8 mouse cellular contexts compared by ENCODE assay signal in genomic region chr10:122984531-122985251, GRCm38 (mm10).
DNase-seq lines count a peak whose midpoint lies in the region; ATAC-seq and TF ChIP-seq lines count a peak whose summit lies in the region.

No protein-coding gene starts in this region.

- peaks cover 14% of the 10 kb centered on the region; the same call in 1 of the 2 replicates for H3K36me3 ChIP-seq in kidney, embryonic 14.5 days (ENCODE audit: control insufficient read depth, insufficient read depth, low read length)
- peaks cover 0 to 23% of the 10 kb centered on the region in 2 experiments; a peak in 3 of 4 replicates for H3K36me3 ChIP-seq in MEL (ENCODE audit: control insufficient read depth in 1 of 2, insufficient read depth in 2 of 2, low read length in 2 of 2)
- 0 out of 2 replicates have a peak, but pooled peaks cover 16% of the 10 kb centered on the region for H3K36me3 ChIP-seq in forebrain, postnatal 0 days (ENCODE audit: insufficient read depth)
- H3K36me3 ChIP-seq in midbrain, embryonic 11.5 days (ENCODE audit: control insufficient read depth, insufficient read depth, low read length): 0 out of 2 replicates have a peak, but pooled peaks cover 3% of the 10 kb centered on the region

- H3K4me2 ChIP-seq in kidney, embryonic 14.5 days (replicated peaks; ENCODE audit: low read depth, low read length): peak overlapping the region; percentile 55
- H3K4me2 ChIP-seq in forebrain, postnatal 0 days (ENCODE audit: low read depth): peak overlapping the region; percentile 75
- peak overlapping the region; percentile 68 for H3K4me2 ChIP-seq in midbrain, embryonic 11.5 days

- H3K9me3 ChIP-seq in kidney, embryonic 14.5 days (ENCODE audit: control insufficient read depth, low read length): no peaks in the 10 kb centered on the region
- no peaks in the 10 kb centered on the region for H3K9me3 ChIP-seq in MEL (replicated peaks; ENCODE audit: insufficient read depth, low read length)
- no peaks in the 10 kb centered on the region for H3K9me3 ChIP-seq in forebrain, postnatal 0 days (ENCODE audit: low read length)
- H3K9me3 ChIP-seq in midbrain, embryonic 11.5 days (ENCODE audit: control insufficient read depth, low read length): no peaks in the 10 kb centered on the region

- H3K4me1 ChIP-seq in kidney, embryonic 14.5 days (ENCODE audit: control insufficient read depth, insufficient read depth, low read length): peaks cover 20% of the 10 kb centered on the region
- peaks cover 4 to 14% of the 10 kb centered on the region in 2 experiments; a peak in 3 of 4 replicates for H3K4me1 ChIP-seq in MEL (ENCODE audit: control insufficient read depth in 1 of 2, insufficient read depth in 2 of 2, low read length in 2 of 2)
- H3K4me1 ChIP-seq in forebrain, postnatal 0 days (ENCODE audit: insufficient read depth): peaks cover 16% of the 10 kb centered on the region
- peaks cover 18% of the 10 kb centered on the region for H3K4me1 ChIP-seq in midbrain, embryonic 11.5 days (ENCODE audit: control insufficient read depth, insufficient read depth, low read length)

- no peak for ATAC-seq in kidney, embryonic 14.5 days (ENCODE audit: low FRiP score, low TSS enrichment)
- ATAC-seq in forebrain, postnatal 0 days: no peak
- ATAC-seq in midbrain, embryonic 11.5 days (ENCODE audit: low FRiP score): no peak

- H3K79me2 ChIP-seq in MEL (ENCODE audit: control insufficient read depth, insufficient read depth, low read length, poor library complexity): peaks cover 29% of the 10 kb centered on the region

- peak overlapping the region; percentile 99 for H3K9ac ChIP-seq in kidney, embryonic 14.5 days (ENCODE audit: low read depth, low read length)
- H3K9ac ChIP-seq in MEL (ENCODE audit: control insufficient read depth, low read depth, low read length, poor library complexity, severe bottlenecking): peak overlapping the region; percentile 96
- peak overlapping the region; percentile 90 for H3K9ac ChIP-seq in forebrain, postnatal 0 days
- peak overlapping the region; percentile 100 for H3K9ac ChIP-seq in midbrain, embryonic 11.5 days (ENCODE audit: low read length)

- no peak for TF ChIP-seq RAD21 in MEL (IDR thresholded peaks at IDR 0.05; ENCODE audit: low read depth, low read length)

- H3K27ac ChIP-seq in kidney, embryonic 14.5 days (ENCODE audit: low read depth, low read length): peak overlapping the region; percentile 100
- peak overlapping the region; percentile 96 for H3K27ac ChIP-seq in MEL (ENCODE audit: control insufficient read depth, low read depth, low read length)
- peak overlapping the region; percentile 100 for H3K27ac ChIP-seq in forebrain, postnatal 0 days (ENCODE audit: low read depth, low read length)
- peak overlapping the region; percentile 99 for H3K27ac ChIP-seq in midbrain, embryonic 11.5 days (ENCODE audit: low read depth, low read length)

- H3K27me3 ChIP-seq in kidney, embryonic 14.5 days (ENCODE audit: control insufficient read depth, insufficient read depth, low read length): no peaks in the 10 kb centered on the region
- no peaks in the 10 kb centered on the region for H3K27me3 ChIP-seq in MEL (ENCODE audit: control insufficient read depth in 1 of 2, insufficient read depth in 2 of 2, low read length in 2 of 2)
- H3K27me3 ChIP-seq in forebrain, postnatal 0 days (ENCODE audit: insufficient read depth, low read length): no peaks in the 10 kb centered on the region
- H3K27me3 ChIP-seq in midbrain, embryonic 11.5 days (ENCODE audit: control insufficient read depth, insufficient read depth, low read length): no peaks in the 10 kb centered on the region

- H3K4me3 ChIP-seq in kidney, embryonic 14.5 days (ENCODE audit: low read length): peak overlapping the region; percentile 97
- H3K4me3 ChIP-seq in MEL (ENCODE audit: control insufficient read depth in 1 of 2, insufficient read depth in 1 of 2, low read depth in 2 of 2, low read length in 2 of 2): peak overlapping the region; percentile 93 to 97
- H3K4me3 ChIP-seq in forebrain, postnatal 0 days (ENCODE audit: low read depth, low read length): peak overlapping the region; percentile 83
- H3K4me3 ChIP-seq in midbrain, embryonic 11.5 days (ENCODE audit: low read depth, low read length): peak overlapping the region; percentile 89

- no peak for TF ChIP-seq EP300 in MEL (IDR thresholded peaks at IDR 0.05; ENCODE audit: low read depth in 1 of 2, low read length in 2 of 2)

- no peak for TF ChIP-seq CTCF in MEL (IDR thresholded peaks at IDR 0.05 in 2 of 3, conservative IDR thresholded peaks at IDR 0.05 in 1 of 3; ENCODE audit: control insufficient read depth in 1 of 3, insufficient read depth in 1 of 3, low read depth in 2 of 3, low read length in 3 of 3, poor library complexity in 1 of 3, severe bottlenecking in 1 of 3)
- TF ChIP-seq CTCF in forebrain, postnatal 0 days (IDR thresholded peaks at IDR 0.05; ENCODE audit: low read depth): no peak

- no peak for TF ChIP-seq POLR2A in MEL (IDR thresholded peaks at IDR 0.05; ENCODE audit: control insufficient read depth in 1 of 2, insufficient read depth in 1 of 2, low read depth in 1 of 2, low read length in 2 of 2, poor library complexity in 1 of 2)

- DNase-seq in kidney, adult 18-20 months: no peak
- DNase-seq in MEL (ENCODE audit: low read depth, low spot score): peak; percentile 54
- no peak for DNase-seq in forebrain, postnatal 0 days
- peak; percentile 90 for DNase-seq in midbrain, embryonic 11.5 days (ENCODE audit: low spot score, missing footprints)
- no peak for DNase-seq in cerebellum, postnatal 36 days
- DNase-seq in embryo, embryonic 11 days: no peak
- no peak for DNase-seq in kidney, postnatal 4 days

- 1% methylated on average over 10 of the region's 10 CpGs for WGBS in kidney, embryonic 14.5 days
- WGBS in forebrain, postnatal 0 days: 3% methylated on average over 10 of the region's 10 CpGs
- WGBS in midbrain, embryonic 11.5 days: 5% methylated on average over 10 of the region's 10 CpGs

TF ChIP-seq in MEL, 35 proteins besides CTCF, POLR2A, EP300 and RAD21:
- no peak for TF ChIP-seq MYC (IDR thresholded peaks at IDR 0.05; ENCODE audit: low read depth, low read length)
- TF ChIP-seq CHD1 (IDR thresholded peaks at IDR 0.05; ENCODE audit: low read depth, low read length): peak; percentile 12; the same call in 1 of the 2 replicates

Comparison
In these comparisons a context has a peak if more than half of its experiments do, and no peak if none do; other contexts are left out.
1. DNase-seq: peak in MEL (single experiment) and midbrain, embryonic 11.5 days (single experiment); none in kidney, adult 18-20 months (single experiment), forebrain, postnatal 0 days (single experiment), cerebellum, postnatal 36 days (0 of 2), embryo, embryonic 11 days (single experiment) and kidney, postnatal 4 days (0 of 2).
2. Peak in every context shown above with its lines, with median percentiles within 50 percentile points of each other: H3K27ac ChIP-seq, H3K4me2 ChIP-seq, H3K4me3 ChIP-seq and H3K9ac ChIP-seq.